Mouse (Mus musculus): ENCODE data around the gene Tns4. TPM values are rescaled to one million over a fixed set of nuclear protein-coding genes. Genes with fewer than 3 reads are reported as not detected.

Tns4 gene
- polyA plus RNA-seq, 1 experiment from 2014 or later: 0.29 TPM

DNA sequence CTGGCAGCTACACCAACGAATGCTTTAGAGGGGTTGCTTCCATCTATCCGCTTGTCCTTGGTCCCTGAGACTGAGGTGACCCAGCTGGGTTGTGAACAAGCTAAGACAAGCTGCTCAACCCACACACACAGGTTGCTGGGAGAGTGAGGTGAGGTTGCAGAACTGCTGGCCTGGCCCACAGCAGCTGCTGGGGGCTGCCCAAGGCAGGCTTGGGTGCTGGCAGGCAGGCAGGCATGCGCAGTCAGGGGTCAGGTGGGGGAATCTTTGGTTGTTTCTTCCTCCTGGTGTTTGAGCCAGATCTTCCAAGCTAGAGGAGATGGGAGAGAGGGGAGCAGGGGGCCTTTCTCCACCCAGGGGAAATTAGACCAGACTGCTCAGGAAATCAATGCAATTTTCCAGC is 28.7 kb downstream of the Tns4 start:
- H3K27me3 ChIP-seq: no peaks in the 10 kb centered on the region
- H3K9me3 ChIP-seq: no peaks in the 10 kb centered on the region
- no peak for ATAC-seq (ENCODE audit: low FRiP score)
- H3K4me3 ChIP-seq (replicated peaks): no peak overlapping the region
- H3K36me3 ChIP-seq (replicated peaks): no peaks in the 10 kb centered on the region
- H3K4me2 ChIP-seq: no peak overlapping the region
- 79% methylated on average over 3 of the region's 3 CpGs for WGBS
- H3K27ac ChIP-seq: no peak overlapping the region
- peaks cover 14% of the 10 kb centered on the region for H3K4me1 ChIP-seq
- H3K9ac ChIP-seq: no peak overlapping the region

DNA sequence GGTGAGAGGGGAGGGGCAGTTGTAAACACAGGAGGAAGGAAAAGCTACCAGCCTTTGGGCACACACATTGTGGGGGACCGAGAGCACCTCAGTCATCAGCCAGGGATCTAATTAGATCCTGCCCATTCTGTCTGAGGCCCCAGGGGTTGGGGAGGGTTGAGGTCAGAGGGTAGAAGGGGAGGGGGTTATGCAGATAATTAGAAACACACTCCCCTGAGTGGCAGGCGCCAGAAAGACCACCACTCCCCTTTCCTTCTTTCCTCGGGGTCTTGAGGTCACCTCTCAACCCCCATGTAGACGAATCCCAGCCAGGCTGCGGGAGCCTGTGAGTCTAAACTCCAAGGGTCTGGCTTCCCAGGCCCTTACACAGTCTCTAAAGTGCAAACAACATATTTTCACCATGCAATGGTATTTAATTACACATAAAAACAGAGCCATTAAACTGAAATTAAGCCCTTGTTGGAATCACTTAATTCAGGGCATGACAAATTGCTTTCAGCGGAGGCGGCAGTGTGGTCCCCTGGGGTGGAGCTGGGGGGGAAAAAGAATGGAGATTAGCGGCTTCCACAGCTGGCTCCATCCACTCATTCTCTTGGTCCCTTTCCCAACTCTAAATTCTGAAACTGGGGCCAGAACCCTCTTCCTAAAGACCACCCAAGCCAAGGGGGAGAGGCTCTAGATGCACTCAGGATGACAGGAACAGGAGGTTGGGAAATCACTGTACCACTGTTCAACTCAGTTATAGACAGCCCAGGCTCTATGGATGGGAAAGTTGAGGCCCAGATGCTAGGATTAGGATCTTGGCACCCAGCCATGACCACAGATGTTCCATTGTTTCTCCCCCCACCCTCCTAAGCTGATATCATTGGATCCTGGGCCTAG is 33.3 kb downstream of the Tns4 start:
- Histone ChIP-seq H3K9me3 (no peaks in the 10 kb centered on the region), H3K27me3 (no peaks in the 10 kb centered on the region), H3K4me3 (replicated peaks) (no peak overlapping the region), H3K4me1 (peaks cover 13% of the 10 kb centered on the region), H3K4me2 (no peak overlapping the region), H3K27ac (0 out of 2 replicates have a peak overlapping the region, but pooled peaks have one; percentile 1), H3K36me3 (replicated peaks) (peaks cover 14% of the 10 kb centered on the region), H3K9ac (no peak overlapping the region)
- WGBS: 4% methylated on average over 8 of the region's 8 CpGs
- no peak for ATAC-seq (ENCODE audit: low FRiP score)

DNA sequence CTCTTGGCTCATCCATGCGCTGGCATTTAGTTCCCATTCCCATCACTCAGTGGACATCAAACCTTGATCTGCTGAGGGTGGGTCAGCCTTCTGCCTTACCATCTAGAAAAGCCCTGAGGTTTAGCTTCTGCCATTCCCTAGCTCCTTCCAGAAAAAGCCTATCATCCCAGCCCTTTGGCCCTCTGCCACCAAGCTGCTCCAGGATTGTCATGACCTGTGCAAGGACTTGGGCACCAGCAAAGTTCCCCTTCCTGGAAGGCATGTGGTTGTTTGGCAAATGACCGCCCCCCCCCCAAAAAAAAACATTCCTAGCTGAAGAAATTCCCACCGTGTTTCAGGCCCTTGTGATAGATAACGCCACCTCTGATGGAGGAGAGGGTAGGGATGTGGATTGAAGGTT is 34.0 kb downstream of the Tns4 start:
- no peaks in the 10 kb centered on the region for H3K27me3 ChIP-seq
- peaks cover 13% of the 10 kb centered on the region for H3K4me1 ChIP-seq
- H3K4me2 ChIP-seq: no peak overlapping the region
- peaks cover 19% of the 10 kb centered on the region for H3K36me3 ChIP-seq (replicated peaks)
- no peak for ATAC-seq (ENCODE audit: low FRiP score)
- 0 out of 2 replicates have a peak overlapping the region, but pooled peaks have one; percentile 1 for H3K27ac ChIP-seq
- H3K4me3 ChIP-seq (replicated peaks): no peak overlapping the region
- no peak overlapping the region for H3K9ac ChIP-seq
- H3K9me3 ChIP-seq: no peaks in the 10 kb centered on the region
- WGBS: 59% methylated on average over 4 of the region's 4 CpGs

DNA sequence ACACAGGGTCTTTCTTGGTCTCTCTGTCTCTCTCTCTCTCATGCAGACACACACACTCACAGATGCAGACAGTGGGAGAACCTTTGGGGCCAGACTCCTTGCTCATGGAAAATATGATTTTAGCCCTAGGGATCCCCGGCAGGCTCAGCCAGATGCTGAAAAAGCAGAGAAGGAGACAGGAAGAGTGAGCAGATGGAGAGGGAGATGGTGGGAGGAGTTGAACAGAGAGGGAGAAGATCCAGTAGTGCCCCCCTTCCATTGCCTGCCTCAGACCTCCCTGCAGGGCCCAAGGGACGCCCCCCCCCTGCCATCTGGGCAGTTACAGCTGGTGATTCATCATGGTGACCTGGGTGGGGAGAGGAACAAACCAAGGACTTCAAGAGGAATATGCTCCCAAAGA is 41.5 kb downstream of the Tns4 start:
- Histone ChIP-seq H3K4me1 (peaks cover 9% of the 10 kb centered on the region), H3K4me2 (no peak overlapping the region), H3K4me3 (replicated peaks) (no peak overlapping the region), H3K27ac (peak overlapping the region; percentile 26; the same call in 1 of the 2 replicates), H3K36me3 (replicated peaks) (peaks cover 41% of the 10 kb centered on the region), H3K27me3 (no peaks in the 10 kb centered on the region), H3K9me3 (no peaks in the 10 kb centered on the region), H3K9ac (no peak overlapping the region)
- 85% methylated on average over 2 of the region's 2 CpGs for WGBS
- ATAC-seq (ENCODE audit: low FRiP score): no peak

DNA sequence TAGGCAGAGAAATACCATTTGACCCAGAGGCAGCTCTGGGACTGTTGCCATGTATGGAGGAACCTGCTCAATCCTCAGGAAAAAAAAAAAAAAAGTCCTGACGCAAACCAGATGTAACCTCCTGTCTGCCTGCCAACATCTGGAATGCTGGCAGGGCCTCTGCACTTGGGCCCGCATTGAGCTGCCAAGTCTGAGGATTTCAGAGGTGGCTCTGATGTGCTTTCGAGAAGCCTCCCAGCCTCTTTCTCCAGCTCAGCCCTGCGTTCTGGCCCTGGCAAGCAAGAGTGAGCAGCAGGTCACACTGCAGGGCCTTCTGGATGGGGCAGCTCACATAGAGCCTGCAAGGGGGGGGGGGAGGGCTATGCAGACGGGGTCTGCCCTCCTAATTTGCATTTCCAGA is 42.0 kb downstream of the Tns4 start:
- Histone ChIP-seq H3K36me3 (replicated peaks) (peaks cover 40% of the 10 kb centered on the region), H3K9ac (no peak overlapping the region), H3K27me3 (peaks cover under 1% of the 10 kb centered on the region; the same call in 1 of the 2 replicates), H3K27ac (peak overlapping the region; percentile 26; the same call in 1 of the 2 replicates), H3K4me2 (no peak overlapping the region), H3K9me3 (no peaks in the 10 kb centered on the region), H3K4me1 (peaks cover 14% of the 10 kb centered on the region), H3K4me3 (replicated peaks) (no peak overlapping the region)
- WGBS: 75% methylated on average over 5 of the region's 5 CpGs
- no peak for ATAC-seq (ENCODE audit: low FRiP score)

DNA sequence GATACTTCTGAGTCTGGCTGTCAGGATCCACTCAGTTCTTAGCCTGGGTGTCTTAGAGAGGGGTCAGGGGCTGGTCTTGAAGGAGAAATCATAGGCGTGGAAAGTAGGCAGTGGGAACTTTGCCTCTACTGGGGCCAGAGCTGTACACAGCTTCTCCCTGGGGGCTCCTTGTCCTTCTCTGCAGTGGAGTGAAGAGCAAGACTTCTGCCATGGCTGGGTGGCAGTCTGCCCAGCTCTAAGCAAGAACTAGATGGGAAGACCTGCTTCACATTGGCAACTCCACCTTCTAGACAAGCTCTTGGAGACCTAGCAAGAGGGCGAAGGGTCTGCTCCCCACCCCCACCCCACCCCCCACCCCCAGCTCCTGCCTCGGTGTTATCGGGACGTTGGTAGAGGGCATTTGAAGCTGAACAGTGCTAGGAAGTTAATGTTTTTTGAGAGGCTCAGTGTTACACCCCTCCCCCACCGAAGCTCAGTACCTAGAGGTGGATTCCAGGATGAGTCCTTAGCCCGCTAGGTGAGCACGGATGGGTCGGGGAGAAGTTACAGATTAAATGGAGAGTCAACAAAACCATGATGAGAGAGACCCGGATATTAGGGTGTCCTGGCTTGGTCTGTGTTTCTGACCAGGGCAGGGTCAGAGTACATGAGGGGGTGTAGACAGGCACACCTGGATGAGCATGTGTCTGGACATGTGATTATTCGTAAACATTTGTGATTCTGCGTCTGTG is 43.8 kb downstream of the Tns4 start:
- Histone ChIP-seq H3K9me3 (no peaks in the 10 kb centered on the region), H3K4me3 (replicated peaks) (no peak overlapping the region), H3K4me2 (no peak overlapping the region), H3K27ac (no peak overlapping the region), H3K9ac (no peak overlapping the region), H3K27me3 (peaks cover 3% of the 10 kb centered on the region; the same call in 1 of the 2 replicates), H3K36me3 (replicated peaks) (peaks cover 23% of the 10 kb centered on the region), H3K4me1 (peaks cover 31% of the 10 kb centered on the region)
- ATAC-seq (ENCODE audit: low FRiP score): no peak
- 92% methylated on average over 12 of the region's 12 CpGs for WGBS

DNA sequence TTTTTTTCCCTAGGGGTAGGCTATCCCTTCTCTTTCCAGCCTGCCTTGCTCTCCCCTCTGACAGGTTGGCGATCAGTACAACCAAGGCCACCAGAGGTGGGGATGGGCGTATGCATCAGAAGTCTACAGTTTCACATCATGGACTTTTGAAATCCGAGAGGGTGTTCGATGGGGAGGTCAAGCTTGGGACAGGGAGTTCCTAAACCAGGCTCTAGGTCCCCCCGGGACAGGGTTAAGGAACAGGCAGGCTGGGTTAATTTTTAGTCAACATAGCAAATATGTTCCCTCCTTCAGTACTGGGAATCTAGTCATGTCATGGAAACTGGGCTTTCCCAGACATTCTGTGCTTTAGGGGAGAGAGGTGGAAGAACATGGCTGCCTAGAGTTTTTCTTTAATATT is 44.8 kb downstream of the Tns4 start:
- Histone ChIP-seq H3K27ac (no peak overlapping the region), H3K36me3 (replicated peaks) (peaks cover 14% of the 10 kb centered on the region; the same call in 1 of the 2 replicates), H3K4me1 (peaks cover 34% of the 10 kb centered on the region), H3K9me3 (no peaks in the 10 kb centered on the region), H3K9ac (no peak overlapping the region), H3K4me3 (replicated peaks) (no peak overlapping the region), H3K27me3 (peaks cover 4% of the 10 kb centered on the region; the same call in 1 of the 2 replicates), H3K4me2 (no peak overlapping the region)
- WGBS: 91% methylated on average over 5 of the region's 5 CpGs
- ATAC-seq (ENCODE audit: low FRiP score): no peak

DNA sequence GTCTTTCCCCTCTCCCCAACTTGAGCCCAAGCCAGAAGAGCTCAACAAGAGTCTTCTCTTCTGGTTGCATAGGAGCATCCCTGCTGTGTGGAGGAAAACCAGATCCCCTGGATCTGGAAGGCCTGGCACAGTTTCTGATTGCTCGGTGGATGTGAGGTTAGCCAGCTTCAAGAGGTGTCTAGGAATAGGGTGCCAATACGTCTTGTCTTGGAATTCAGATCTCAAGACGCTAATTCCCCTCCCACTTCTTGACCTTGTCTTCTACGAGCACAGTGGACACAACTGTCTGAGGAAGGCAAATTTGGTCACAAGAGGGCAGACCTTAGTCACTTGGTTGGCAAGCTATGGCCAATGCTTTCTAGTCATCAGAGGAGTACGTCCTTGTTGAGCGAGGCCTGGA is 45.5 kb downstream of the Tns4 start:
- WGBS: 90% methylated on average over 6 of the region's 6 CpGs
- H3K4me2 ChIP-seq: no peak overlapping the region
- no peak overlapping the region for H3K27ac ChIP-seq
- peaks cover 34% of the 10 kb centered on the region for H3K4me1 ChIP-seq
- no peak overlapping the region for H3K9ac ChIP-seq
- H3K4me3 ChIP-seq (replicated peaks): no peak overlapping the region
- H3K27me3 ChIP-seq: peaks cover 9% of the 10 kb centered on the region; the same call in 1 of the 2 replicates
- ATAC-seq (ENCODE audit: low FRiP score): no peak
- no peaks in the 10 kb centered on the region for H3K9me3 ChIP-seq
- peaks cover 7% of the 10 kb centered on the region; the same call in 1 of the 2 replicates for H3K36me3 ChIP-seq (replicated peaks)

DNA sequence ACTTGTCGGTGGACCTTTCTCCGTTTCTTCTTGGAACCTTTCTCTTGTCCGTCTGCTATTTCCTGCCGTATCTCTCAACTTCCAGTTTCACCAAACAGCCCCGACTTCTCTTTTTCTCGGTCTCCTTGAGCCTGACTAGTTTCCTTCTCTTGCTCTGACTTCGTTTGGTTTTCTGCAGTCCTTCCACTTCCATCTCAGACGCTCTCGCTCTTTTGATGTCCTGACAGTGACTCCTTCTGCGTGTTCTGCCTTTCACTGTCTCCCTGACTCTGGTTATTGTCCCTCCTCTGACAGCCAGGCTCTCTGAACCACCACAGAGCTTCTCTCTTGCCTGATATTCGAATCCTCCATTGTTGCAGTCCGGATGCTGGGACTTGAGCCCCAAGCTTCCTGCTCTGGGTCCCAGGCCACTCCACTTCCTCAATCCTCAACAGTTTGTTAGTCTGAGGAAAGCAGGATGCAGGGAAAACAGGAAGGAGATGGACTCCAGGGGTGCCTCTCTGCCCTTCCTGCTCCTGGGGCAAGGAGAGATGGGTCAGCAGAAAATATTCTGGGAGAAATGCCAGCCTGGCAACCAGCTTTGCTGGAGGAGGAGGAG is 46.2 kb downstream of the Tns4 start:
- H3K36me3 ChIP-seq (replicated peaks): 0 out of 2 replicates have a peak, but pooled peaks cover under 1% of the 10 kb centered on the region
- peak overlapping the region; percentile 37; the same call in 1 of the 2 replicates for H3K27ac ChIP-seq
- H3K27me3 ChIP-seq: peaks cover 9% of the 10 kb centered on the region; the same call in 1 of the 2 replicates
- no peaks in the 10 kb centered on the region for H3K9me3 ChIP-seq
- WGBS: 62% methylated on average over 12 of the region's 12 CpGs
- no peak for ATAC-seq (ENCODE audit: low FRiP score)
- H3K9ac ChIP-seq: peak overlapping the region; percentile 21; the same call in 1 of the 2 replicates
- peak overlapping the region; percentile 62 for H3K4me3 ChIP-seq (replicated peaks)
- peak overlapping the region; percentile 96 for H3K4me2 ChIP-seq
- H3K4me1 ChIP-seq: peaks cover 32% of the 10 kb centered on the region

DNA sequence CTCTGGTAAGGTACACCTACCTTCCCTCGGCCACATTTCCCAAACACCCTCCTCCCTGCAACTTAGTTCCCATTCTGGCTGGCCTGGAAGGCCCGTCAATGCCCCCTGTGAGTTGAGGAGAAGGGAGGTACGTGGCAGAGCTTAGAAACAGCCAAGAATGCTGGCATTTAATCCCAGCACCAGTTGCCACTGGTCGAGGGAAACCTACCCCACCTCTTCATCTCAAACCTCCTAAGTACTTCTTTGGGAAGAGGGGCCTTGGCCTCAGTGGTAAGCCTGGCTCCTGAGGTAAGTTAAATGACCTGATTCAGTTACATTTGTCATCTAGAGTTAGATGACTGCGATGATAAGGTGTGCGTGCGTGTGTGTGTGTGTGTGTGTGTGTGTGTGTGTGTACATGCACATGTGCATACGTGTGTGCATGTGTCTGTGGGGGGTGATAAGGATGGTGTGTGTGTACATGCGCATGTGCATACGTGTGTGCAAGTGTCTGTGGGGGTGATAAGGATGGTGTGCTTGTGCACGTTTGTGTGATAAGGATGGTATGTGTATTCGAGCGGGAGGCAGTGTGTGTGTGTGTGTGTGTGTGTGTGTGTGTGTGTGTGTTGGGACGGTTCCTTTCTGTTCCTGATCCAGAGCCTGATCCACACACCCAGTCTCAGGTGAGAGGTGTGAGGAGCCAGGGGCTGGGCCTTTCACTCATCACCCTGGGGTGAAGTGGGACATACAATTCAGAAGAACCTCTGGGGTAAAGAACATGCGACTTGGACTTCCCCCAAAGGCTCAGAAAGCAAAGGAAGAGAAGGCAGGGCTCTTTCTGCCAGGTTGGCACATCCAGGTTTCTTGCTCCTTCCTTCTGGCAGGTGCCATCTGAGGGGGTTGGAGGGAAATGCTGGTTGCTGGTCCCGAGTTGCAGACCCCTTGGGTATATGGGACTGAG is 47.0 kb downstream of the Tns4 start:
- Histone ChIP-seq H3K27ac (peak overlapping the region; percentile 89), H3K36me3 (replicated peaks) (no peaks in the 10 kb centered on the region), H3K4me2 (peak overlapping the region; percentile 96), H3K4me1 (peaks cover 27% of the 10 kb centered on the region), H3K9ac (peak overlapping the region; percentile 89), H3K4me3 (replicated peaks) (peak overlapping the region; percentile 62), H3K27me3 (peaks cover 9% of the 10 kb centered on the region; the same call in 1 of the 2 replicates), H3K9me3 (no peaks in the 10 kb centered on the region)
- no peak for ATAC-seq (ENCODE audit: low FRiP score)
- 60% methylated on average over 16 of the region's 16 CpGs for WGBS

DNA sequence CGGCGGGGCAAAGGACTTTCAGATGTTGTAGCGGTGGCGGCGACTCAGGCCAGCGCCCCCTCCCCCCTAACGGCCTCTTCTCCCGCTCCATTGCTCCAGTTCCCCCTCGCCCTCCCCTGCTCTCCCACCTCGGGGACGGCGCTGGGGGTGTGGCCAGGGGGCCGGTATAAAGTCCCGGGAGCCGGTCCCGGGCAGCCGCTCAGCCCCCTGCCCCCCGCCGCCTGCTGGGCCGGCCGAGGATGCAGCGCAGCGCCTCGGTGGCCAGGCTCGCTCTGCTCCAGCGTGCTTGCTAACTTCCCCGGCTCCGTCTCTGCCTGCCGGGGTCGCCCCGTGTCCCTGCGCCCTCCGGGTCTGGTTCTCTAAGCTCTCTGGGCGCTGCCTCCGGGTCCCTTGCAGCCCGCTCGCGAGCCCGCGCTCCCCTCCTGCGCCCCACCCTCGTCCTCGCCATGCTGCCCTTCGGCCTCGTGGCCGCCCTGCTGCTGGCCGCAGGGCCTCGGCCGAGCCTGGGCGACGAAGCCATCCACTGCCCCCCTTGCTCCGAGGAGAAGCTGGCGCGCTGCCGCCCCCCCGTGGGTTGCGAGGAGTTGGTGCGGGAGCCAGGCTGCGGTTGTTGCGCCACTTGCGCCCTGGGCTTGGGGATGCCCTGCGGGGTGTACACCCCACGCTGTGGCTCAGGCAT is 47.9 kb downstream of the Tns4 start, which contains the start of gene Igfbp4:
Igfbp4 (plus strand) TSS at position 194 of the 679 bp plus-strand sequence.
- under 1% methylated on average over 63 of the region's 63 CpGs for WGBS
- peak within 1 kb of the TSS; percentile 96 for H3K4me2 ChIP-seq
- peak within 1 kb of the TSS; percentile 89 for H3K9ac ChIP-seq
- no peaks in the 10 kb centered on the region for H3K36me3 ChIP-seq (replicated peaks)
- ATAC-seq (ENCODE audit: low FRiP score): peak; percentile 78
- H3K9me3 ChIP-seq: no peaks in the 10 kb centered on the region
- H3K27ac ChIP-seq: peak within 1 kb of the TSS; percentile 89
- H3K4me3 ChIP-seq (replicated peaks): peak within 1 kb of the TSS; percentile 62
- peaks cover 27% of the 10 kb centered on the region for H3K4me1 ChIP-seq
- H3K27me3 ChIP-seq: peaks cover 9% of the 10 kb centered on the region; the same call in 1 of the 2 replicates

All from forebrain, embryonic 12.5 days (tissue).